Mouse (Mus musculus): ENCODE results near the gene Dusp1.

Gene Dusp1

DNA sequence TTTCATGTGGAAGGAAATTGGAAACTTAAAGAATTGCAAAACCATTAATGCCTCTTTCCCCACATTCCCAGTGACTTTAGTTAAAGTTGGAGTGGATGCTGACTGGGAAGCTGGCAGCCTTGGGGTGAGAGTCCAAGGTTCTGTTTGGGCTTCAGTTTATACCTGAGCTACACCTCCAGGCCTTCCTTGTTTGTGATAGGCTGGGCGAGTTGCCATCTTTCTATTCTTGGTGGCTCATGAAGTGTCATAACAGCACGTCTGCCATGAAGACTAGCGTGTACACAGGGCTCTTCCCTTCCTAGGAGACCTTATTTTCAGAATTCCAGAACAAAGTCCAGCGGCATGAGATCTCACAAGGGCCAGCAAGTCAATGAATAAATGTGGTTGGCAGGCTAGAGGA is 39.2 kb downstream of the Dusp1 start:
- peak; percentile 91 to 93 for DNase-seq

- peak in 1 of 2 experiments; percentile 3 for DNase-seq
These were observed 43.6 kb downstream of the Dusp1 start for GRCm38 (mm10) chr17:26518306-26518705.

DNA sequence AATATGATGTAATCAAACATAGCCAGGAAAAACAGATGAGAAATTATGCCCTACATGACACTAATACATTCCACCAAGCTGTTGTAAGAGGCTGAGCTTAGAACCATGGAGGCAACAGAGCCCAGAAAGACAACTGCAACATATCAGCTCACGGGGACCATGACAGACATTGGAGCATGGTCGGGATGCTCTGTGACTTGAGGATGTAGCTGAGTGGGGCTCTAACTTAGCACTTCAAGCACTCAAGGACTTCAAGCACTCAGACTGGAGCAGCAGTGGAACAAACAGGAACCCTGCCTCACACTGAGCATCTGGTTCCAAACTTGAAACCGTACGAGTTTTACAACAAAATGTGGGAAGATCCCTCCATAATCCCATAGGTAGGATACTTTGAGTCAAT is 46.3 kb downstream of the Dusp1 start:
- peak in 1 of 2 experiments; percentile 22 for DNase-seq

DNA sequence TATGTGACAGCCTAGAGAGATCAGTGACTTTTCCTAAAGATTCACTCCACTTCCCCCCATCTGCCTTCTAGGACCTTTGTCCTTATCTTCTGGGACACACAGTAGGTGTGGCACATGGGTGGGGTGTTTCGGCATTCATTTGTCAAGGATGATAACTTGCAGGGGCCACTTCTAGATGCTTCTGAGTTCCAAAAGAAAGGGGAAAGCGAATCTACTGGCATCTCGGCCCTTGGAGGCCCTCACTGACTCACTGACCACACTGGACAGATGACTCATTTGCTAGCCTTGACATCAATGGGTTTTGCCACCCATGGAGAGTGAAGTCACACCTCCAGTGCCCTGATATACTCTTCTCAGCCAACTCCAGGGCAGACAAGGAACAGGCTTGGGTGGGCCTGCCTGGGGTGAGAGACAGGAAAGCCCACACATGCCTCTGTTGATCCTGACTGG is 47.3 kb downstream of the Dusp1 start:
- peak in 1 of 2 experiments; percentile 25 for DNase-seq

- DNase-seq, result peak in 1 of 2 experiments; percentile 38
These were observed 48.3 kb downstream of the Dusp1 start for GRCm38 (mm10) chr17:26513459-26514290.

DNA sequence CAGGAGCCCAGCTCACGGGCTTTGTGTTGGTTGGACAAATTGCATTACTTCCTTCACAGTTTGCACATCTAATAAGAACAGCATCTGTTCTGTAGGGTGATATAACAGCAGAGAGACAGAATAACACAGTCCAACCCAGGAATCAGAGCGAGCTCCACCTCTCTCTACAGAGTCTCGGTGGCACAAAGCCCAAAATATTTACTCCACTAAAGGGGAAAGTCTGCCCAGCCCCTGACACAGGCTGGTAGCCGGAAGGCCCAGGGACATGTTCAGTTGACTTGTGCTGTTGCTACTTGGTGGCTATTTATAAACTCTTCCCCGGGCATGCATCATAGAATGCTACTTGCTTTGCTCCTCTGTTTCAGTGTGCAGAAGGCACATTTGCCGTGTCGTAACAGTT is 49.0 kb downstream of the Dusp1 start:
- DNase-seq, result no peak

- DNase-seq, result peak; percentile 62 to 66
These were observed 49.8 kb downstream of the Dusp1 start for GRCm38 (mm10) chr17:26511816-26512774.

DNA sequence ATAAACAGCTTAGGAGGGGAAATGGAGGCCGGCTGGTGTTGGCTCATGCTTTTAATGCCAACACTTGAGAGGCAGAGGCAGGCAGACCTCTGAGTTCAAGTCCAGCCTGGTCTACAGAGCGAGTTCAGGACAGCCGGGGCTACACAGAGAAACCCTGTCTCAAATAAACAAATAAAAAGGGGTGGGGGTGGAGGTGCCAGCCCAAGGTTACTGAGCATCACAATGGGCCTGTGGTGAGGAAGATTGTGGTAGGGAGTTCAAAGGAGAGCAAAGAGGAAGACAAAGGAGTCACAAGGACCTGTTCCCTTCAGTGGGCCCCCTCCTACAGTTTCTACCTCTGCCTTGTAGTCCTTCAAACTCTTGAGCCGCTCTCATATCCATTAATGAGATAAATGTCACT is 50.7 kb downstream of the Dusp1 start:
- DNase-seq, result no peak

DNA sequence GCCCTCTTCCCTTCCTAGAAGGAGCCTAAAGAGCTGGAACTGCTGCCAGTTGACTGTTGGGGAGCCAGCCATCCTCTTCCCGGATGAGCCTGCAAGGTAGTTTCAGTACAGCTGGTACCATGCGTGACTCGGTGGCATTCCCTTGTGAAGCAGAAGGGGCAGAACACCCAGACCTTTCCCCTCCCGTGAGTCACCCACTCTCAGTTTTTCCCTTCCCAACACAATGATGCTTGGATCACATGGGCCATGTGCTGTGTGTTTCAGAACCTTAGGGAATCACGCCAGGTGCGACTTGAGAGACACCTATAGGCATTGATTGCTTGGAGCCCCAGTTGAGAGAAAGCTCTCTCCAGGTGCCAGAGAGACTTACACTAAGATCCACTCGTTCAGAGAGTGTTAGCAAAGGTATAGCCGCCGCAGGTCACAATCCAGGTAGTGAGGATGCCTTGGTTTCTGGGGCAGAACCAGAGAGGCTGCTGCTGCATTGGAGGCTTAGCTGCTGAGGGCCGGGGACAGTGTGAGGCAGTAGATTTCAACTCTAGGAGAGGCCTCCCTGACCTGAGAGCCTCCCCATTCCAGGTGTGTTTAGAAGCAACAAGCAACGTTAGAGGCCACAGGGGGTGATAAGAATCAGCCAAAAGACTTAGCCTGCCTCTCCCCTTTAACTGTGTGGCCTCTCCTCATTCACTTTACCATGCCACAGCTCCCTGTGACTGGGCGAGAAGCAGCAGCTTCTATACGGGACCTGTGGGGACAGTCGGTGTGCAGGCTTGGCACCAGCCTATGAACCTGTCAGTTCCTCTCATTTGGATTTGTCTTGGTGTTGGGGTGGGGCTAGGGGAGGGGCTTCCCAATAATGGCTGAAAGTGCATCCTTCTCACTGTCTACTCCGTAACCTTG is 51.5 kb downstream of the Dusp1 start:
- peak in 1 of 2 experiments; percentile 37 for DNase-seq

DNA sequence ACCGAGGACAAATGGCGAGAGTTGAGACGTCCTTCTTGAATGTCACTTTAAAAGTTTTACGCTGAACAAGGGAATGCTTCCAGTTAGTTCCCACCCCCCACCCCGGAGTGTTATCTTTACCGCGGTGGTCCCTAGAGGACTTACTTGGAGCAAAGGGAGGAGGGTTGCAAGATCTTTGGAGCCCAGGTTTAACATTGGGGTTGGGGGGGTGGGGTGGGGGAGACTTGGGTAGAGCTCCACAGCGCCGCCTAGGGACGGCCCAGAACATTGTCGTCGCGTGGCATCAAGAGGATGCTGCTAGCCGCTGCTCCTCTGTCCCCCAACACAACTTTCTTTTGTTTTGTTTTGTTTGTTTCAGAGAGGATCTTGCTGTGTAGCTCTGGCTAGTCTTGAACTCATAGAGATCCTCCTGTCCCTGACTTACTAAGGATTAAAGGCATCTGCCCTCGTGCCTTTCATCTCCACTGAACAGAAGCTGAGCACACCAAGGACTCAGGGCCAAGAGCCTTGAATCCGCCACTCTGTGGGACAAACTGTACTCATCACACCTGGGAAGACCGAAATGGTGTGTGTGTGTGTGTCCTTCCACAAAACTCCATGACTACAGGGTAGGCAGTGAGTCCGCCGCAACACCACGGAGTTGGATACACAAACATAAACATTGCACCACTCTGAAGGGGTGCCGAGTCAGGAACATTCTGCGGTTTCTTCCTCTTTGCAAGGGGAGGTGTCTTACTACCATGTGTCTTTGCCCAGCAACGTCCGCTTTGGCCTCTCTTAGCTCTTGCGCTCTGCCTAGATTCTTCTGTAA is 52.8 kb downstream of the Dusp1 start:
- DNase-seq, result peak; percentile 83 to 86

GRCm38 (mm10) chr17:26508345-26508960 is 53.5 kb downstream of the Dusp1 start:
- peak; percentile 99 to 100 for DNase-seq

DNA sequence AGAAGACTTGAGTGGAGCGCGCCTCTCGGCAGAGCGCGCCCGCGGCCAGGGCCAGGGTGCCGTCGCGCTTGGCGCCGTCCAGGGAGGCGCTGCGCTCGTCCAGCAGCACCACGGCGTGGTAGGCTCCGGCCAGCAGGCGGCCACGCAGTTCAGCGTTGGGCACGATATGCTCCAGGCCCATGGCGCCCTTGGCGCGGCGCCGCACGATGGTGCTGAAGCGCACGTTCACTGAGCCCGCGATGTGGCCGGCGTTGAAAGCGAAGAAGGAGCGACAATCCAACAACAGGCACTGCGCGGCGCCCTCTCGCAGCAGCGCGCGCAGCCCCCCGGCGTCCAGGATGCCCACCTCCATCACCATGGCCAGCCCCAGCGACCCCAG is 54.0 kb downstream of the Dusp1 start:
- peak; percentile 86 to 91 for DNase-seq

GRCm38 (mm10) chr17:26506997-26507871 is 54.7 kb downstream of the Dusp1 start:
- peak; percentile 37 to 60 for DNase-seq

DNA sequence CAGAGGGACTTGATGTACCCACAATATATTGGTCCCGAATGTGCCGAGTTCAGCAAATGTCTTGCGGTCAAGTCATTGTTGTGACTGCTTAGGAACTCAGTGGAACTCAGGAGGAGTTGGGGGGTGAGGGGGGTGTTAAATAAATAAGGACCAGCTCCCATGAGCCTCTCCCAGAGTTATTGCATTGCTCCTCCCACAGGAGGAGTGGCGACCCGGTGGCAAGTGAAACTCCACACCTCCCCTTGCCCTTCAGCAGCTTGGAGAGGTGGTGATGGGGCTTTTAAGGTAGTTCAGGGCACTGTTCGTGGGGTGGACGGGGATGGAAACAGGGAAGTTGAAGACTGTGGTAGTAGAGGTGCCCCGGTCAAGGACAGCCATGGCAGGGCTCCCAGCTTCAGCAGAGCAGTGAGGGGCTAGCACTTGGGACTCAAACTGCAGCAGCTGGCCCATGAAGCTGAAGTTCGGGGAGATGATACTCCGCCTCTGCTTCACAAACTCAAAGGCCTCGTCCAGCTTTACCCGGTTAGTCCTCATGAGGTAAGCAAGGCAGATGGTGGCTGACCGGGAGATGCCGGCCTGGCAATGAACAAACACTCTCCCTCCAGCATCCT is 55.8 kb downstream of the Dusp1 start:
- peak; percentile 66 to 85 for DNase-seq

DNA sequence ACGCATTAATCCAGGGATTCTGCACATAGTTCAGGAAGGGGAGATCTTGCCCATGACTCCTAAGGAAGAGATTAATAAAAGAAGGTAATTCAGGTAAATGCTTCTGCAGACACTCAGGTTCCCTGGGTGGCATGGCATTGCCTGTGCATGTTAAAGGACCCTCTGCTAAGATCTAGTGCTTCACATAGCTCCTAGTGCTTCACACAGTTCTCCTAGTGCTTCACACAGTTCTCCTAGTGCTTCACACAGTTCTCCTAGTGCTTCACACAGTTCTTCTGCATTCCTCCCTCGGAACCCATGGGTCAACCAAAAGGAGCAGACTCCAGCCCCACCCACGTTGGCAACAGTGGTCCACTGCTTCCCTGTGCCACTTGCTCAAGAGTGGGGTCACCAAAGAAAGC is 56.7 kb downstream of the Dusp1 start:
- peak in 1 of 2 experiments; percentile 79 for DNase-seq

DNA sequence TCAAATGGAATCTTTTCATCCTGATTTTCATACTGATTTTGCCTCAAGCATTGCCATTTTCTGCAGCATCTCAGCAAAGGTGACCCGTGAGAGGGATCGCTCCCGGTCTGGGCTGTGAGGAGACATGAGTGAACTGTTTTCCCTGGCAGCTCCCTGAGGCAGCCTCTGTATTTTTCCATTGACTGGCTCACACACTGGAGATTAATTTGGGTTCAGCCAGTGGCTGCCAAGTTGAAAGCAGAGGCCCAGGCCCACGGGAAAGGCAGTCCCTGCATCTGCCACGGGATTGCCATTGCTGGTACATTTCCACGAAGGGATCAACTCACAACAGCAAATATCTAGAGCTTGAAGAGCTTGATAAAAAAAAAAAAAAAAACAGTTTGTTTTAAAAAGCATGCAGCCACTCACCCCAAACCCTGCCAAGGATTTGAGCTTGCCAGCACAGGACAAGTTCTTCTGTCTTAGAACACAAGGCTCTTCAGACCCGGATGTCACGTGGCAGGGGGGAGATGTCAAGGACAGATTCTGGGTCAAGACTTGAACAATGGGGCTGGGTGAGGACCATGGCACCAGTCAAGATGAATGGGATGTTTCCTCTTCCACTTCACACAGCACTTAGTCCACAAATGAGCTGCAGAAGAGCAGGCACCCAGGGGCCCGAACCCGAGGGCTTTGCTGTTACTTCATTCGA is 57.8 kb downstream of the Dusp1 start:
- peak; percentile 88 to 96 for DNase-seq

DNA sequence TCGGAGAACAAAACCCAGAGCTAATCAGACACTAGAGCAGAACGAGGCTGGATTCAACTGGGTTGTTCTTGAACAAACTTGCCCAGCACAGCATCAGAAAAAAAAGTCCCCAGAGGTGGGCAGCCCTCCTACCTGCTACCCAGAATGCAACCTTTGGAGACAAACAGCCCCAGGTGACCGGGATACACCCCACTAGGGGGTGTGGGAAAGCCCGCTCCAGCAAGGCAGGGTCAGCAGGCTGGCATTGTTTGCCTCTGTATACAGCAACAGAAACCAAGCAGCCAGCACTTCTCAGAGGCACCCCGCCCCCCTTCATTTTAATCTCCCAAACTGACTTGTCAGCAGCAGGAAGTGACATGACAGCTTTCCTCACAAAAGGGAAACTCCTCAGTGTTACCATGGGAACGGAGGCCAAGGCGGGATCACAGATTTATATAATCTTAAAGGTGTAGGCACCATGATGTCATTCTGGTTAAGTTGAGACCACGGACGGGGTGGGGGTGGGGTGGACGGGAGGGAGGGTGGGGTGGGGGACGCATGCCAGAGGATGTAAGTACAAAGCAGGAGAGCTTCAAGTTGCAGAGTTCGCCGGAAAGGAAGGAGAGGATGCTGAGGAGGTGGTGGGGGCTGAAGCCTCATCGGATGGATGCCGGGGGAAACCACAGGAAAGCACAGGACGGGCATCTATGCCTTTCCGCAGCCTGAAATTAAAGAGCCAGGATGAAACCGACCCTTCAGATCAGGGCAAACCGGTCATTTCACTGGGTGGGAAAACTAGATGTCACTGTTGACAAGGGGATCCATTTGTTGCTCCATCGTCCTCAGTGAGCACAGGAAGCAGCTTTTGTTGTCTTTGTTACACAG is 58.9 kb downstream of the Dusp1 start:
- peak; percentile 92 to 94 for DNase-seq

- peak in 1 of 2 experiments; percentile 43 for DNase-seq
These were observed 60.1 kb downstream of the Dusp1 start for GRCm38 (mm10) chr17:26501826-26502225.

Data from kidney, postnatal 25 days (tissue).